Mouse (Mus musculus): ENCODE data around the gene Tmem80. TPM values are rescaled to one million over a fixed set of nuclear protein-coding genes. Genes with fewer than 3 reads are reported as not detected.

The Tmem80 gene
- total RNA-seq, 1 experiment from 2014 or later, result 43.2 TPM

GRCm38 (mm10) chr7:141361510-141361909 lies 34.0 kb downstream of the Tmem80 start:
- no peak for DNase-seq

- peak; percentile 61 for DNase-seq
Observed at GRCm38 (mm10) chr7:141363106-141363751, 35.7 kb downstream of the Tmem80 start.

DNA sequence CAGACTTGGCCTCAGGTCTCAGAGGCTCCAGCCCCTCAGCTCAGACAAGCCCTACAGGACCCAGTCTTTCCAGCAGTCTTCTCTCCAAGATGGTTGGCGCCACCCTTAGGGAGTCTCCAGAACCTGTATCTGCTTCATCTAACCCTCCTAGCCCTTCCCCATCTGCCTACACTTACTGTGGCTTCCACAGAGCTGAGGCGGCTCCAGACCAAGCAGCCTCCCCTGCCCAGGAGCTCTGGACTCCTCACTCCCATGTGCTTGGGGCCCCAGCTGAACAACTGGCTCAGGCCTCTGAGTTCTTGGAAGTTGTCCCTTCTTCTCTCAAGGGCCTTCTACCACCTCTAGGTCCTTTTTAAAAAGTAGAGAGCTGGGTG lies 36.2 kb downstream of the Tmem80 start:
- no peak for DNase-seq

- no peak for DNase-seq
Observed at GRCm38 (mm10) chr7:141364349-141365048, 37.0 kb downstream of the Tmem80 start.

- no peak for DNase-seq
Observed at GRCm38 (mm10) chr7:141365049-141365445, 37.5 kb downstream of the Tmem80 start.

DNA sequence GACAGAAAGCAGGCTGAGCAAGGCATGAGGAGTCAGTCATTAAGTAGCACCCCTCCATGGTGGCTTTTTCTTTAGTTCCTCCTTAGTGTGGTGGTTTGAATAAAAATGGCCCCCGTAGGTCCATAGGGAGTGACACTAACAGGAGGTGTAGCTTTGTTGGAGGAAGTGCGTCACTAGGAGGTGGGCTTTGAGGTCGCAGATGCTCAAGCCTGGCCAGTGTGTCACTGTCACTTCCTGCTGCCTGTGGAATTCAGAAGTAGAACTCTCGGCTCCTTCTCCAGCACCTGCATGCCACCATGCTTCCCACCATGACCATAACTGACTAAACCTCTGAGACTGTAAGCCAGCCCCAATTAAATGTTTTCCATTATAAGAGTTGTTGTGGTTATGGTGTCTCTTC lies 39.8 kb downstream of the Tmem80 start:
- DNase-seq, result no peak

DNA sequence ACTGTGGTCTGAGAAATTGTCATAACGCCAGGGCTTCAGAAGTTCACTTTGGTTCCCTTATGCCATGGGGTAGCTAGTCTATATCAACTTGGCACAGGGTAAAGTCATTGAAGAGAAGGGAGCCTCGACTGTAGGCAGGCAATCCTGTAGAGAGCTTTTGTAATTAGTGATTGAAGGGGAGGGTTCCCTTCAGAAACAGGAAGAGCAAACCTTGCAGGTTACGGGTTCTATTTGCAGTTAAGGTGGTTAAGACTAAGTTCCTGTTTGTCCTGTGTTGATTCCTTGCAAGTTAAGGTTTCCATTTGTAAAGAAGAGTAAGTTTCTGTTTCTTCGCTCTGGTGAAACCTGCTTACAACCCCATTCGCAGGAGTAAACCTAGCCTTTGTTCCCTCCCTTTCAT lies 42.4 kb downstream of the Tmem80 start:
- no peak for DNase-seq

DNA sequence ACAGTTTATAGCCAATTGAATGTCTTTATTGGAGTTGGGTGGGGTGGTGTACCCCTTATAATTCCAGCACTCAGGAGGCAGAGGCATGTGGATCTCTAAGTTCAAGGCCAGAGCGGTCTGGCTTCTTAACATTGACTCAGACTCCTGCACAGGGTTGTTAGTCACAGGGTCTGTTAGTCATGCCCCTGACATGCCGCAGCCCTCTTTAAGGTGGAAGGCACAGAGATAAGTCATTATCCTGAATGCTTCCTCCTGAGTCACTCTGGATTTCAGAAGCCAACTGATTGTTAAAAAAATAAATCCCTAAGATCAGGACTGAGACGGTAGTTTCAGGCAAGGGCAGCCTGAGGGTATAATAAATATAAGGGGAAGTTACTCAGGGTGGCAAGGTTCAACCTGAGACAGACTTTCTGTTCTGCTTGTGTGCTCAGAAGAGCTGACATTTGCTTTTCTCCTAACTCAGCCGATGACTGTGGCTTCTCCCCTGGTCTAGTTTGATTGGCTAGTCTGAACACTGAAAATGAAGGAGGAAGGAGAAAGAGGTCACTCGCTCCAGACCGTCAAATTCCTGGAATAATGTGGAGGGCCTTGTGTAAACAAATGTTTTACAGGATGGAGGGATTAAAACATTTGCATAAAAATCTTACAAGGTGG lies 44.5 kb downstream of the Tmem80 start:
- no peak for DNase-seq

DNA sequence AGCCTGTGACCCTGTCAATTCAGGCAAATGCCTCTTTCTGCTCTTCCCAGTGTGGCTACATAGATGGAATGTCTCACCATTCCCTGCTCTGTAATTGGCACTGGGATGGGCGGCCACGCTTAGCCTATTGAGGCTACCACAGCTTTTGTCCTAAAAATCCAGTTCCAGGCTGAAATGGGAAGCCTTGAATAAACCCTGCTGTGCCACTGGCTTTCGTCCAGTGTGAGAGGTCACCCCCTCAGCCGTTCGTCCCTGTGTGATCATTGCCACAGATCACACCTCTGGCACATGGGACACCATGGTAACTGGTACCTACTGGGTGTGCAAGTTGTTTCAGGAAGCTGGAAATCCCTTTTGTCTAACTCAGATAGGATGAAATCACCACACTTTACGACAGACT lies 46.1 kb downstream of the Tmem80 start:
- DNase-seq, result peak; percentile 32

DNA sequence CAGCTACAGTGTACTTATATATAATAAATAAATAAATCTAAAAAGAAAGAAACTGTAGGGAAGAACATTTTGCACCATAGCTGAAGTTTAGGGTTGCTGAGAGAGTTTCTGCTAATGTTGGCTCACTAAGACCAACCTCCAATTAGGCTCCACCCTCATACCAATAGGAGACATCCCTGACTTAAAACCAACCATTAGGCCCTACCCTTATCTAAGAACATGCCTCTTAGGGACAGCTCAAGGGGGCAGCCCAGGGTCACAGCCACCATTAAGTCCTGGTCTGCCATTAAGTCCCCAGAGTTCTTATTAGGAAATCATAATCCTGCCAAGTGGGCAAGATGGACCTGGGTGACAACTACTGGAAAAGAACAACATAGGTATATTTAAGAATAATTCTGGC lies 46.9 kb downstream of the Tmem80 start:
- DNase-seq, result no peak

- no peak for DNase-seq
Observed at GRCm38 (mm10) chr7:141379584-141379983, 52.0 kb downstream of the Tmem80 start.

- DNase-seq, result no peak
Observed at GRCm38 (mm10) chr7:141381068-141381835, 53.7 kb downstream of the Tmem80 start.

Other genes with a start within 250 kb of the Tmem80 start
- 0.86 and 1.2 TPM in 2 replicates for gene Pkp3, start 249.5 kb upstream of the Tmem80 start, total RNA-seq (2021)
- gene Sigirr, start 227.2 kb upstream of the Tmem80 start, total RNA-seq (2021), result 4.5 and 5.0 TPM in 2 replicates
- 0.33 TPM in 1 of 2 replicates, not detected in the other for gene Ano9, start 209.9 kb upstream of the Tmem80 start, total RNA-seq (2021)
- gene Ptdss2, start 205.4 kb upstream of the Tmem80 start, total RNA-seq (2021), result 29.1 and 48.2 TPM in 2 replicates
- 298 and 356 TPM in 2 replicates for gene Rnh1, start 154.9 kb upstream of the Tmem80 start, total RNA-seq (2021)
- gene Hras, start 133.7 kb upstream of the Tmem80 start, total RNA-seq (2021), result 64.8 and 88.0 TPM in 2 replicates
- gene Lrrc56, start 133.6 kb upstream of the Tmem80 start, total RNA-seq (2021), result 6.4 and 10.8 TPM in 2 replicates
- 0.39 TPM in 1 of 2 replicates, not detected in the other for gene Lmntd2, start 113.7 kb upstream of the Tmem80 start, total RNA-seq (2021)
- 5.7 and 8.0 TPM in 2 replicates for gene Rassf7, start 111.9 kb upstream of the Tmem80 start, total RNA-seq (2021)
- 83.3 and 83.9 TPM in 2 replicates for gene Phrf1, start 99.0 kb upstream of the Tmem80 start, total RNA-seq (2021)
- 7.8 and 10.4 TPM in 2 replicates for gene Irf7, start 61.3 kb upstream of the Tmem80 start, total RNA-seq (2021)
- 14.4 and 16.5 TPM in 2 replicates for gene Cdhr5, start 51.0 kb upstream of the Tmem80 start, total RNA-seq (2021)
- not detected in 2 replicates for gene Sct, start 48.6 kb upstream of the Tmem80 start, total RNA-seq (2021)
- not detected in 2 replicates for gene Drd4, start 35.7 kb upstream of the Tmem80 start, total RNA-seq (2021)
- gene Deaf1, start within 50 bp of the Tmem80 start, total RNA-seq (2021), result 33.8 and 45.4 TPM in 2 replicates
- 1.6 and 2.6 TPM in 2 replicates for gene Eps8l2, start 11.1 kb downstream of the Tmem80 start, total RNA-seq (2021)
- 629 and 681 TPM in 2 replicates for gene Taldo1, start 64.5 kb downstream of the Tmem80 start, total RNA-seq (2021)
- 35.6 and 58.9 TPM in 2 replicates for gene Gatd1, start 86.4 kb downstream of the Tmem80 start, total RNA-seq (2021)
- gene Cend1, start 101.8 kb downstream of the Tmem80 start, total RNA-seq (2021), result 0.57 and 1.3 TPM in 2 replicates
- gene Slc25a22, start 110.2 kb downstream of the Tmem80 start, total RNA-seq (2021), result 95.6 and 102 TPM in 2 replicates
- 3.0 and 3.3 TPM in 2 replicates for gene Pidd1, start 116.3 kb downstream of the Tmem80 start, total RNA-seq (2021)
- 917 and 919 TPM in 2 replicates for gene Rplp2, start 119.6 kb downstream of the Tmem80 start, total RNA-seq (2021)
- gene Pnpla2, start 127.5 kb downstream of the Tmem80 start, total RNA-seq (2021), result 538 and 617 TPM in 2 replicates
- 9.9 and 13.5 TPM in 2 replicates for gene Cracr2b, start 133.4 kb downstream of the Tmem80 start, total RNA-seq (2021)
- 287 and 310 TPM in 2 replicates for gene Cd151, start 139.7 kb downstream of the Tmem80 start, total RNA-seq (2021)
- 89.5 and 102 TPM in 2 replicates for gene Polr2l, start 147.4 kb downstream of the Tmem80 start, total RNA-seq (2021)
- gene Tspan4, start 147.5 kb downstream of the Tmem80 start, total RNA-seq (2021), result 70.9 and 99.3 TPM in 2 replicates
- 50.5 and 57.8 TPM in 2 replicates for gene Chid1, start 212.1 kb downstream of the Tmem80 start, total RNA-seq (2021)
- 53.4 and 53.8 TPM in 2 replicates for gene Ap2a2, start 234.4 kb downstream of the Tmem80 start, total RNA-seq (2021)

All from adrenal gland, postnatal 25 days (tissue).